Mouse (Mus musculus): Measurements from ENCODE around the gene Tmem182.

Tmem182 gene

GRCm38 (mm10) chr1:40867651-40868050, 62.2 kb downstream of the Tmem182 start:
- DNase-seq = no peak

- no peak for DNase-seq
These were observed 68.5 kb downstream of the Tmem182 start for GRCm38 (mm10) chr1:40873760-40874455.

- DNase-seq = no peak
These were observed 69.3 kb downstream of the Tmem182 start for GRCm38 (mm10) chr1:40874456-40875375.

- no peak for DNase-seq
These were observed 73.7 kb downstream of the Tmem182 start for GRCm38 (mm10) chr1:40879051-40879450.

- no peak for DNase-seq
These were observed 74.1 kb downstream of the Tmem182 start for GRCm38 (mm10) chr1:40879526-40879925.

GRCm38 (mm10) chr1:40880527-40880926, 75.1 kb downstream of the Tmem182 start:
- no peak for DNase-seq

- DNase-seq = no peak
These were observed 78.5 kb downstream of the Tmem182 start for GRCm38 (mm10) chr1:40883856-40884255.

- no peak for DNase-seq
These were observed 79.5 kb downstream of the Tmem182 start for GRCm38 (mm10) chr1:40884943-40885342.

- no peak for DNase-seq
These were observed 82.3 kb downstream of the Tmem182 start for GRCm38 (mm10) chr1:40887673-40888072.

- no peak for DNase-seq
These were observed 83.1 kb downstream of the Tmem182 start for GRCm38 (mm10) chr1:40888396-40889040.

- DNase-seq = no peak
These were observed 84.2 kb downstream of the Tmem182 start for GRCm38 (mm10) chr1:40889617-40890016.

GRCm38 (mm10) chr1:40890246-40890645, 84.8 kb downstream of the Tmem182 start:
- no peak for DNase-seq

GRCm38 (mm10) chr1:40903712-40904111, 98.3 kb downstream of the Tmem182 start:
- DNase-seq = no peak
